Mouse (Mus musculus) heart, postnatal 4 days (tissue): ENCODE data around the gene Mdp1. TPM values are rescaled to one million over a fixed set of nuclear protein-coding genes. Genes with fewer than 3 reads are reported as not detected.

ENCODE experiments used
- DNase-seq: peaks from one replicate; pipeline ENCODE4 v3.0.0; 2021
- total RNA-seq, 2 experiments: library from RNA; stranded (reverse); gene quantifications; 2 replicates each; pipeline ENCODE4 v1.2.3; 2021

Mdp1 gene
- total RNA-seq = 10 to 100 TPM; 63.2 to 66.7 TPM

DNA sequence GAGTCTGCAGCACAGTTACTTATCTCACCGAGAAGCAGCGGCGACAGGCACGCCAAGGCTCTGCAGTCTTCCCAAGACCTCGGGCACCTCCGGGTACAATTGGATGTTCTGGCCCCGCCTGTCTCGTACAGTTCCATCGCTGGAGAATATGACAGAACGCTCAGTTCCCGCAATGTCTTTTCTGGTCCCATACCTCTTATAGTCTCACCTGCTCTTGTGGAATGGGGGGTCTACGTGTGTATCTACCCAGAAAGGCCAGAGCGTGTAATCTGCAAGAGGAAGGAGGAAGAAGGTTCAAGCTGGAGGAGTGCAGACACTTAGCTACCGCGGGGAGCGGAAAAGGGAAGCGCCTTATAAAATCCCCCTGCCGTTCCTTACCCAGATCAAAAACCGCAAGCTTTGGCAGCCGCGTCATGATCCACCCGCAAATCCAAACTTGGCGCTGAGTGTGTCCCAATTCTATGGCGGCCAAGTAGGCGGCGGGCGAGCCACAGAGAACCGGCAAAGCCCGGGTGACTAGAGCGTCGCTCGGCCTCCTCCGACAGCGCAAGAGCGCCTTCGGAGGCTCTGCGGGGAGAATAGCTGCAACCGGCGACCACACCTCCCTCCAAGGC, at the start of gene Mdp1:
TSS of gene Mdp1 (minus strand) at position 549 of the 614 bp plus-strand sequence.
- DNase-seq = peak; percentile 83

DNA sequence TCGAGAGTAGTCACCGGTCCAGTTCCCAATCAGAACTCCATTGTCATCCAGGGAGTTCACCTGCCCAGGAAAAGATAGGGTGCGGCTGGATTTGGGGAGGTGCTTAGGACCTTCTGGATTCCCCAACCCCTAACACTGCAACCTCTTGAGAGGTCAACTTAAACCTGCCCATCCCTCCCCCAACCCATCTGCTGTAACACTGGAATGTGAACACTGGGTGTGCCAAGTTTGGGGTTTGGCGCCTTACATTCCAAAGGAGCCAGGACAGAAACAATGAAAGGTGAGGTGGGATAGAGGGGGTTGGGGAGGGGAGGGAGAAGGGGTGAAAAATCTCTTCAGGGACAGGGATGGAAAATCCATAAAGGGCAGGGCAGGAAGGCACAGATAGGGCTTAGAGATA, 49.2 kb upstream of the Mdp1 start:
- no peak for DNase-seq

DNA sequence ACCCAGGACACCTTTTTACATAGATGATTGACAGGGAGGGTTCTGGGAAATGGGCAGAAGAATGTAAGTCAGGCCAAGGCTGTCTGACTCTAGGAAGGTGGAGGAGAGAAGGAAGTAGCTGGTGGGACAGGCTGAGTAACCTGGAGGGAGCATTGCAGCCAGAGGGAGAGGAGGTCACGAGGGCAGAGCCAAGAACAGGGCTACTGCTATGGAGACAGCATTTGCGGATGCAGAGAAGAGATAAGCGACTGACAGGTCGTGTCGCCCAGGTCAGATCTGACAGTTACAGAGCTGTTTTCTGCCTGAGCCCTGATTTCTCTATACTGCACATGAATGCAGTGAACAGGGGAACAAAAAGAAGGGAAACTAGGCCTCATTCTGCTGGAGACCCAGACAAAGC, 47.1 kb upstream of the Mdp1 start:
- no peak for DNase-seq

DNA sequence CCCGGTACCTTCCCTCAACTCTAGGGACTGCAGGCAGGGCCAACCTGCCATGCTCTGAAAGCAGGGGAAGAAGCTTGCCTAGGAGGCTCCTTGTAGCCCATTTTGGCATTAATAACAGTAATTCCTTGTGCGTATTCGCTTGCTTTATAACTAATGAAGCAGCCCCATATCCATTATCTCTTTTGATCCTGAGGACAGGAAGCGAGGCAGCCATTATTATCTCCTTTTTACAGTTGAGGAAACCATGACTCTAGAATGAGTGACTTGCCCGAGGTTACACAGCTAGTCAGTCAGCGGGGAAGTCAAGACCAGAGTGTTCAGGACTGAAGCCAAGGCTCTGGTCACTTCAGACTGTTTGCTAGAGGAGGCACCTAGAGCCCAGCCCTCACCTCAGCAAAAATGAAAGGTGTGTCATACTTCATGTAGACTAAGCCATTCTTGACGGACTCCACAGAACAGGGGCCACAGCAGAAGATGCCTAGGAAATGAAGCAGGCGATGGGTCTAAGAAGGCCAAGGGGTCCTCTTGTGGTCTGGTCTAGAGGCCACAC, 45.8 kb upstream of the Mdp1 start:
- DNase-seq = no peak

DNA sequence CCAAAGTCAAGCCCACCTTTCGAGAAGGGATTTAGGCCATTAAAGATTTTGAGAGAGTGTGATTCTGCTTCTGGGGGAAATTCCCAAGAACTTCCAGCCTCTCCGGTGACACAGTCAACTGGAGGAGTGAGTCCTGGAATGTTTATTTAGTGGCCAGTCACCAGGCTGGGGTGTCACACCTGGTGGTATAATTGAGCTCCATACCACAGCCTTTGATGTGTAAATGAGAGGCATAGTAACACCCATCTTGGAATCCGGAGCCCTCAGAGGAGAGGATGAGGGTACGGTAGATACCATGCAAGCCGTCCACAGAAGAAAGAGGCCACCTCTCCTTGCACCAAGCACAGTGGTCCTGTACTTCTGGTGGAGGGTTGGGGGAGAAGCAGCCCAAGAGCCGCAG, 42.5 kb upstream of the Mdp1 start:
- DNase-seq = no peak

DNA sequence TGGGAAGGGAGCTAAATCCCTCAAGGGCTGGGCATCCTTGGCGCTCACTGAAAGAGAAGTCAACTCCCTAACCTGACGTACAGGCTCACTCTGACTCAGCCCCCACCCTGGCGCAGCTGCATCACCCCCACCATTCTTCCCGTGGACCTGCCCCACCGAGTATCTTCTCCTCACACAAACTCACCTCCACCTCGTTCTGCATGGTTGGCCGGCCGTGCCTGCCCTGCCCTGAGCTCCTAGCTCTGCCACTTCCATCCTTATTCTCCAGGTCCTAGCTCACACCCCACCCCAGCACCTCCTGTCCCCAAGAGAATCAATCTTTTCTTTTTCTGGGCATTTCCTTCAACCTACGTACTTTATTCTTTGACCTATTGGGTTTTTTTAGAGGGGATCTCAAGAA, 40.8 kb upstream of the Mdp1 start:
- no peak for DNase-seq

DNA sequence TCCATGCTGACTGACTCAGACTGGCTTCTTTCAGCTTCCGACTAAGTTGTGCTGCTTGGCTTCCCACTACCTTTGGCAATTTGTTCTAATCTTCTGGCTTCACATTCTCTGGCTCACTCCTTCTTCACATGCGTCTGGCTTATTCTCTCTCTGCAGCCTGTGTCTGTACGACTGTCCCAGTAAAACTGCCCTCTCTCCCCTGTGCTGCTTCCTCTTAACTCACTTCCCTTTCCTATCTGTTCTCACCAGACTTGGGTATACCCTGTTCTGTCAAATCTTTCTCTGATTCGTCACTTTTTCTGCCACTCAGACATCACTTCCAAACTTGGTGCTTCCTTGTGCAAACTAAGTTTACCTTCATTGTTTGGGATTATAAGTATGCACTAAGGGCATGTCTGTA, 36.9 kb upstream of the Mdp1 start:
- DNase-seq = no peak

DNA sequence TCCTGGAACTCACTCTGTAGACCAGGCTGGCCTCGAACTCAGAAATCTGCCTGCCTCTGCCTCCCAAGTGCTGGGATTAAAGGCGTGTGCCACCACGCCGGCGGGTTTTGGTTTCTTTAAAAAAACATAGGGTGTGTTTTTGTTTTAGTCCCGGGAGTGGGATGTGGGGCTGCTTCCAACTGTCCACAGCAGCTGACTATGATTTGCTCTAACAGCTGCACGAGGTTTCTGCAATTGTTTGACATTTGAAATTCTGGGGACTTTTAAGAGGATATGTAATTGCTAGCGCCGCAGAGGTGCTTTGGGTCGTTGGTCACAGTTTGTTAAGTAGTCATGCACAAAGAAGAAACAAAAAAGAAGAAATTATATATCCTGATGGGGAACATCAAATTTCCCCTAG, 29.1 kb upstream of the Mdp1 start:
- DNase-seq = no peak

DNA sequence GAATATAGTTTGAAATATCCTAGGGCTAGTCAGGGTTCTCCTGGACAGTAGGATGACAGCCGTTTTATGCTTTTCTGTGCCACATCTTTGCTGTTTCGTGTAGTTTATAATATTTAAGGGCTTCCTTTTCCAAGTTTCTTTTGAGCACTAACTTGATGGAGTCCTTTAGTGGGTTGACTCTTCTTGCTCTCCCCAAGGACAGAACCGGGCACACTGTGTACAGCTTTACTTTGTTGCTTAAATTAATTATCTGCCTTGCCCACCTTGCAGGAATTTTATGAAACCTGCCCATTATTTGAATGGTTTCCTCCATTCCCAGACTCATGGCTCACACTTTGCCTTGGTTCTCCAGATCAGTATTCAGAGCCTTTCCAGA, 21.8 kb upstream of the Mdp1 start:
- DNase-seq = no peak

DNA sequence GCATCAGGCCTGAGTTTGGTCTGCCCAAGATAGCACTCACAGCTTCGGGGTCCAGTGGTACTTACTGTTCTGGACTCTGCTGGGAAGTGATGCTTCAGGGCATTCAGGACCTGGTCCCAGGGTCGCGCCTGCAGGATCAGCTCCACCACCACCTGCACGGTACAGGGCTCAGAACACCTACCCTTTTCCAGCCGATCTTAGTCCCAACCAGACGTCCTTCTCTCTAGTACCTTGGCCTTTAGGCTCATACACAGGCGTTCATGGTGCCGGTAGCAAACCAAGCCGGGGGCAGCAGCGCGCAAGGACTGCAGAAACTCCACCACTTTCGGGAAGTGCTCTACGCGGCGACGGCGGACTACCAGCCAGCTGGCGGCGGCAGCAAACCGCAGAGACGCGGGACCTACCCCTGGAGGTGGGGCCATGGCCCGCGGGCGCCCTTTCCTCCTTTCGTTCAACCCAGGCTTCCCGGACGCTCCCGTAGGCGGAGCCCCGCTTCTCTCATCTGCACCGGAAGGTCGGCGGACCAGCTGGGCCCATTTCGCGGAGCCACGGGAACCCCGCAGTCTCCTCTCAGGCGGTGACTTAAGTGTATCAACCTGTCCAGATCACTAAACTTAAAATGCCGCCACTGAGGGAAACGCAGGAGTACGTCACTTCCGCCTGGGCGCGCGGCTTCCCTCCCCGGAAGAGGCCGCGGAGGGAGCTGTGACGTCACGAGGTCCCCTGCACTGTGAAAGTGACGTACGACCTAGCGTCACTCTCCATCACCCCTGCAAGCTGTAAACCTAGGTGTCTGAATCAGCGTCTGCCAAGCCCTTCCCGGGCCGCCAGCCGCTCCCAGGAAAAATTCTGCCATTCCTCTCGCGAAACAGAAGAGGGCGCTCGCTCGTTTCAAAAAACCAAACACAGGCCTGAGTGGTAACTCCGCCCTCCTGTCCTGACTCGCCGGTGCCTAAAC, 21.1 kb upstream of the Mdp1 start, which contains the start of gene Tinf2:
TSS of gene Tinf2 (minus strand) at position 661 of the 958 bp plus-strand sequence.
- DNase-seq = peak; percentile 92

DNA sequence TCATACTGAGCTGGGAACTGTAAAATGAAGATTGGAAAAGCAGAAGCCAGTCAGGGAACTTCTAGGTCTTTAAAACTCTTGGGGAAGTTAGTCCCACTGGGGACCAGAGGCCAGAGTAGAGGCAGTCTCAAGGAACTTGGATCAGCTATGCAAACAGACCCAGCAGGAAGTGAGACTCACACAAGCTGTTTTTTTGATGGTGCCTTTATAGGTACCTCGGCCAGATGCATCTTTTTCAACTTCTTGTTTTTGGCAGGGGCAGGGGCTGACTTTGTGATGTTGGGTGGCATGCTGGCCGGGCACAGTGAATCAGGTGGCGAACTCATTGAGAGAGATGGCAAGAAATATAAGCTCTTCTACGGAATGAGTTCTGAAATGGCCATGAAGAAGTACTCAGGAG, 17.3 kb upstream of the Mdp1 start:
- no peak for DNase-seq

DNA sequence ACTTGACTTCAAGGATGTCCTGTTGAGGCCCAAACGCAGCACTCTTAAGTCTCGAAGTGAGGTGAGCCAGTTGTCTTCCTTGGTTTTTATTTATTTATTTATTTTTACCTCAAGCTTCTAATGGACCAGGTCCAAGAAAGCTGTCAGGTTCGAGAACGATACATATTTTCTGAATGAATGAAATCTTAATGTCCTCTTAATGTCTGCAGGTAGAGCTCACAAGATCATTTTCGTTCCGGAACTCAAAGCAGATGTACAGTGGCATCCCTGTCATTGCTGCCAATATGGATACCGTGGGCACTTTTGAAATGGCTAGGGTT, 12.4 kb upstream of the Mdp1 start:
- DNase-seq = no peak

DNA sequence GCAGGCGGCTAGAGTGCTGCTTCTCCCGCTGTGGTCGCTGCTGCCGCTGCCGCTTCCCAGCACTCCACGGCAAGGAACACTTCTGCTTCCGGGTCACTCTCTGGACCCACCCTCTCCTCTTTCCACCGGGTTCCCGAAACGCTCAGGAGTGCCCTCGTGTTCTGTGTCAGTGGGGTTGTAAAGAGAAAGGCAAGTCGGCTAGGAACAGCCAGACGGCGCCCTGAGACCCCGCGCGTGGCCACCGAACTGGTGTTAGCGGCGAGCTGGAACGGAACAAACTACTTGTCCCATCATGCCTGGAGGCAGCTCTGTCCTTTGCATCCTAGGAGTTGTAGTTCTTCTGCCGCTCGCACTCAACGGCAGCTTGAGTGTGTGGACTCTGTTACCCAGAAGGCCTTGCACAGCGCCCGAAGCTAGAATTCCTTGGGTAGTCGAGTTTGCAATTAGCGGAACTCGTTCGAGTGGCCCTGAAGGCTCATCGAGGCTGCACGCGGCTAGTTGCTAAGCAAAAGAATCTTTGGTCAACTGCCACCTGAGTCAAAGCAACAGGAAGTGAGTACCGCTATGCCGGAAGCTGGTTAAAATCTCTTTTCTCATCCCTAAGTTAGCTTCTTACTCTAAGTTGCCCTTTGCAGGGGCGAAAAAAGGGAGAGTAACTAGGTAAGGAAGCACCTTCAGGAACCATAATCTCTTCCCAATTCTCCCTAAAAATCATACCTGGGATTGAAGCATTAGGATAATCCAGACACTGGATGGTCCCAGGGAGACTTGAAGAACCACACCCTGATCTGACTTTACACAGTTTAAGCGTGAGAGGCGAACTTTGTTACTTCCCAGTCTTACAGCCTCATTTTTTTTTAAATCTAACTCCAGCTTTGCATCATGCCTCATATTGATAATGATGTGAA, 11.8 kb upstream of the Mdp1 start, which contains the start of the genes Gmpr2 and Nedd8:
TSS of gene Gmpr2 (plus strand) at position 109 of the 908 bp plus-strand sequence.
TSS of gene Nedd8 (minus strand) at position 292 of the 908 bp plus-strand sequence.
- DNase-seq = peak; percentile 86

DNA sequence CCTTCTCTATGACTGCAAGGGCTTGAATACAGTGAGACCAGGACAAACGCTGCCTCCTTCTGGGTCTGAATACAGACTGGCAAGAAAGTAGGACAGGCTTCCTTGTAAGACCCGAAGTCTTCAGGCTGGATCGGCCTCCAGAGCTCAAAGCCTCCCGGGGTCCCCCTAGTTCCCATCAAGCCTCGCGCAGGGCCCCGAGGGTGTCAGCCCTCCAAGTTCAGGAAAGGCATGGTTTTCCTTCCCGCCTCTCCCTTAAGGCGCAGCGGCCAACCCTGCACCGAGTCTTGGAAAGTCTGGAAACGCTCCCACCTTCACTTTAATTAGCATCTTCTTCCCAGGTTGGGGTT, 11.2 kb upstream of the Mdp1 start:
- no peak for DNase-seq

DNA sequence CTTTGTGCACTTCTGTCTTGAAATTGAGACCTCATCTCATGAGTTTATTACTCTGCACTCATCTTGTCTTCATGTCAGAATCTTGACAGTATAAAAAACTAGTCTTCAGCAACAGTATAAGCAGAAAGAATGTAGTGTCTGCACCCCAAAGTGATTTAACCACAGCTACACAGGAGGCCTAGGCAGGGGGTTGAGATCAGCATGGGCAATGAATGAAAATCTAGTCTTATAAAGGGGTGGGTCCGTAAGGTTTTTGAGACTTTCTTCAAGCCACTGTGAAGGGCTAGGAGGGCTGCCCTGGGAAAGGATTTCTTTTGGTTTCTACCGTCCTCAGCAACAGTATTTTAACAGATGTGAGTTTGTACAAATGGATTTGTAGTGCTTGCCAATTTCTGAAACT, 328 bp upstream of the Mdp1 start:
- DNase-seq = no peak

DNA sequence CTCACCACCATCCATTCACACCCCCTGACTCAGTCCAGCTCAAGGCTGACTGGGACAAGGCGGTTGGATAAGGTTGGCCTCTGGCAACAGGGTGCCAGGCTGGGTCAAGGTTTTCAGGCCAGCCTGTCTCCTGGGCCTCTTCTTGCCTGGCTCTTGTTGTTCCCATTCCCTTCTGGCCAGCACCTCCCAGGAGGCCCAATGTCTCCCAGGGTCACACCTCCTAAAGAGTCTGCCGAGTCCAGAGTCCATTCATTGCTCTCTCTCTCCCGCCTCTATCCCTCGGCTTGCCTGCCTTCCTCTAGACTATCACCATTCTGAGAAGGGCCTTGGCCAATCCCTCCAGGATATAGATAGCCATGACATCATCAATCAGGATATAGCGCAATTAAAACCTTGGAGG, 2.3 kb downstream of the Mdp1 start:
- no peak for DNase-seq

DNA sequence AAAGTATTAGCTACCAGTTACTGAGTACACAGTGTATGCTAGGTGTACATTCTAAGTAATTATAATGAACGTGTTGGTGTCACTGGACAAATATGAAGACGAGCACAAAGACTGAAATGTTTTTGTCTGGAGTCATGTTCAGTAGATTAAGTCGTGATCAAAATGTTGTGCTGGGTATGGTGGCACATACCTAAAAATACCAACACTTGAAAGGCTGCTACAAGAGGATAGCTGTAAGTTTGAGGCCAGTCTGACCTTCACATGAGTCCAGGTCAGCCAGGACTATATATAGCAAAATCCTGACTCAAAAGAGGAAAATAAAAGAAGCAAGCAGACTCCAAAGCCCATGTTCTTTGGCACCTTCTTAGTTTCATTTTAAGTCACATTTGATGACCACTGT, 3.4 kb downstream of the Mdp1 start:
- no peak for DNase-seq

DNA sequence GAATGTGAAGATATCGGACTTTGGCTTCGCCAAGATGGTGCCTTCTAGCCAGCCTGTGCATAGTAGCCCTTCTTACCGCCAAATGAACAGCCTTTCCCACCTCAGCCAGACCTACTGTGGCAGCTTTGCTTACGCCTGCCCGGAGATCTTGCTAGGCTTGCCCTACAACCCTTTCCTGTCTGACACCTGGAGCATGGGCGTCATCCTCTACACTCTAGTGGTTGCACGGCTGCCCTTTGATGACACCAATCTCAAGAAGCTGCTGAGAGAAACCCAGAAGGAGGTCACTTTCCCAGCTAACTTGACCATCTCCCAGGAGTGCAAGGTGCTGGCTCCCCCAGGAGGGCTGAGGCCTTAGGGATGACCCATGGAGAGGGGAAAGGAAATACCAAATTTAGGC, 8.8 kb downstream of the Mdp1 start:
- no peak for DNase-seq

DNA sequence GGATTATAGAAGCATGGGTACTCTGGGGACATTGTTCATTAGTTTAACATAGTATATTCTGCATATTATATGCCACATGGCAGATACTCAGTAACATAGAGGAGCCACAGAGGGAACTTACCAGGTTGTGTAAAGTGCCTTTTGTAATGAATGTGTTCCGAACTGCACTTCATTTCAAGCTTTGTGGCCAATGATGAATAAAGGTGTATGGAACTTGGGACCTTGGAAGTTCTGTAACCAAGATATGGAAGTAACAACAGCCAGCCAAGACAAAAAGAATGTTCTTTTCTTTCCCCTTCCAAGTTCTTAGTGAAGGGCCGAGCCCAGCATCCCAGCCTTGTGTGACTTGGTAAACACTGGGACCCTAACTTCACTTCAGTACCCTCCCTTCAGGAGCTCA, 10.4 kb downstream of the Mdp1 start, which contains the start of gene Tssk4:
TSS of gene Tssk4 (plus strand) at position 301 of the 400 bp plus-strand sequence.
- no peak for DNase-seq

DNA sequence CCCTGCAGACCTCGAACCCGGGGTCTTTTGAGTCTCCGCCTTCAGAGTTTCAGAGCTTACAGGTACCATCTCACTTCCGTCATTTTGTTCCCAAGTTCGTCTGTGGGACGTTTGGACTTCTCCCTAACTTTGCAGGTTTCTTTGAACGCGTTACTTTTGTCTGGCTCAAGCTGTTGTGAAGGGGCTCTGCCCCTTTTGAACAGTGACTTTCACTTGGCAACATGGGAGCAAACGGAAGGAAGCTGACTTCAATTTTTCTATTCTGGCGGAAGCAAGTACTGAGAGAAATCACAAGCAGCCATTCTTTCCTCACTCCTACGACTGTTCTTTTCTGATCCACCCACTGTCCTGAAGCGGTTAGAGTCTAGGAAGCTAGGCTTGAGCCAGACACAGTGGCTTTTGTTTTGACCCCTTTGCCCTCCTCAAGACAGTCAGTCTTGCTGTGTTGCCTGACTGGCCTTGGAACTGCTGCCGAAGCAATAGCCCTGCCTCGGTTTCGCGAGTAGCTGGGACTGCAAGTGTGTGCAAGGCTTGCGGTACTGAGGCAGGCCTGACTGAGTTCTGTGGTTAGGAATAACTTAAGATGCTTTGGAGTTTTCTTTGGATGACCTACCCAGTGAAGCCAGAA, 15.9 kb downstream of the Mdp1 start:
- peak; percentile 18 for DNase-seq

DNA sequence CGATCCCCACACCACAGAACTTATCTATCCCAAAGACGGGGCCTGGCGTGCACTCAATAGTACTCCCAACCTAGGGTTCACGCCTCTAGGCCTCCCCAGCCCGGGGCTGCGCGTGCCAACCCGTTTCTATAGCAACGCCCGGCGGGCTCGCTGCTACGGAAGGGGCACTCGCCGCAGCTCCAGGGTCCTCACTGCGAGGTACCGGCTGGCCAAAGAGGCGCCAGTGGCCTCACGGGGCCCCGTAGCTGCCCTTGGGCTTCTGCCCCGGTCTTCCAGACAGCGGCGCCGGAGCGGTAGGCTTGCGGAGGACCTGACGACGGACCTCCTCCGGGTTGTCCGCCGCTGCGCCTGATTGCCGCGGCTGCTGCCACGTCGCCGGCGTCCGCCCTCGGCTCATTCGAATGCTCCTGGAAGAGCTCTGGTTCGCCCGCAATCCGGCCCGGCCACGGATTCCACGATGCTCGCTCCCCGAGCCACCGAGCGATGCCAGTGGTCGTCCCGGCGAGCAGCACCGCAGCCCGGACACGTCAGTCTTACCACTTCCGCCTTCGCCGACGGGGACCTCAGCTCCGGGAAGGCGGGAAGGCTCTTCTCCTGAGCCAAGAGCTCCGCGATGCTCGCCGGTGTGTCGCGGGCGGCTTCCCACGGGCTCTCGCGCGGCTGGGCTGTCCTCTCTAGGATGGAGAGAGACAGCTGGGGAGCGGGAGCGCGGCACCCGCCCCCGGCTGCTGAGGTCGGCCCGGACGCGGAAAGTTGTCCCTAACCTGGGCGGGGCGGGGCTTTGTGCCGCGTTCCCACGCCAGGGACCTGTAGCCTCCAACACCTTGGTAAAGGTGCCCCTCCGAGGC, 17.0 kb downstream of the Mdp1 start, which contains the start of gene Tm9sf1:
TSS of gene Tm9sf1 (minus strand) at position 747 of the 848 bp plus-strand sequence.
- peak; percentile 86 for DNase-seq
